12 mouse cellular contexts compared by ENCODE assay signal in genomic region chr9:66281501-66281951, GRCm38 (mm10).
DNase-seq lines count a peak whose midpoint lies in the region; ATAC-seq lines count a peak whose summit lies in the region.
"Had no signal": no experiment of that assay in that cellular context is flagged by ENCODE, and none has a peak within 500 bp of the region (broad histone marks: within the 10 kb centered on the region; RNA-seq: fewer than 3 reads in every experiment).

No protein-coding gene starts in this region.

- no peaks in the 10 kb centered on the region for H3K9me3 ChIP-seq in midbrain, embryonic 11.5 days (ENCODE audit: control insufficient read depth, low read length)
- no peaks in the 10 kb centered on the region for H3K9me3 ChIP-seq in midbrain, embryonic 15.5 days
- H3K9me3 ChIP-seq: heart, embryonic 10.5 days; kidney, embryonic 15.5 days had no signal

- no peak overlapping the region for H3K4me2 ChIP-seq in midbrain, embryonic 11.5 days
- no peak overlapping the region for H3K4me2 ChIP-seq in midbrain, embryonic 15.5 days
- H3K4me2 ChIP-seq: kidney, embryonic 15.5 days had no signal

- 81% methylated on average over 9 of the region's 9 CpGs for WGBS in midbrain, embryonic 11.5 days
- WGBS in midbrain, embryonic 15.5 days, result 62% methylated on average over 9 of the region's 9 CpGs

- ATAC-seq in midbrain, embryonic 11.5 days (ENCODE audit: low FRiP score), result no peak
- ATAC-seq in midbrain, embryonic 15.5 days (replicated peaks), result no peak
- ATAC-seq in common myeloid progenitor, adult 5-6 weeks (replicated peaks; ENCODE audit: low read depth, poor library complexity, severe bottlenecking), result peak; percentile 42
- ATAC-seq: forebrain, embryonic 14.5 days; midbrain, embryonic 16.5 days had no signal

- DNase-seq in midbrain, embryonic 11.5 days (ENCODE audit: low spot score, missing footprints), result peak; percentile 64
- DNase-seq in naive thymus-derived CD4-positive, alpha-beta T cell, adult 2 months (ENCODE audit: low read depth), result peak; percentile 86
- DNase-seq in thymus, postnatal 4 days, result peak; percentile 66
- DNase-seq in ovary, postnatal 14 days (ENCODE audit: low spot score), result no peak
- DNase-seq in urinary bladder, postnatal 25 days (ENCODE audit: low spot score), result no peak
- DNase-seq: cerebellum, postnatal 10 days had no signal

- H3K4me3 ChIP-seq in midbrain, embryonic 11.5 days (ENCODE audit: low read depth, low read length), result no peak overlapping the region
- no peak overlapping the region for H3K4me3 ChIP-seq in midbrain, embryonic 15.5 days
- H3K4me3 ChIP-seq: heart, embryonic 10.5 days; kidney, embryonic 15.5 days had no signal

- H3K36me3 ChIP-seq in midbrain, embryonic 11.5 days (ENCODE audit: control insufficient read depth, insufficient read depth, low read length), result no peaks in the 10 kb centered on the region
- no peaks in the 10 kb centered on the region for H3K36me3 ChIP-seq in midbrain, embryonic 15.5 days (replicated peaks)
- H3K36me3 ChIP-seq: heart, embryonic 10.5 days; kidney, embryonic 15.5 days had no signal

- peaks cover 3% of the 10 kb centered on the region for H3K4me1 ChIP-seq in midbrain, embryonic 11.5 days (ENCODE audit: control insufficient read depth, insufficient read depth, low read length)
- H3K4me1 ChIP-seq in midbrain, embryonic 15.5 days, result 0 out of 2 replicates have a peak, but pooled peaks cover 3% of the 10 kb centered on the region

- no peak overlapping the region for H3K9ac ChIP-seq in midbrain, embryonic 11.5 days (ENCODE audit: low read length)
- H3K9ac ChIP-seq in midbrain, embryonic 15.5 days, result no peak overlapping the region
- H3K9ac ChIP-seq: kidney, embryonic 15.5 days had no signal

- H3K27me3 ChIP-seq in midbrain, embryonic 11.5 days (ENCODE audit: control insufficient read depth, insufficient read depth, low read length), result no peaks in the 10 kb centered on the region; the same call in 1 of the 2 replicates
- H3K27me3 ChIP-seq in midbrain, embryonic 15.5 days (replicated peaks), result no peaks in the 10 kb centered on the region
- H3K27me3 ChIP-seq: kidney, embryonic 15.5 days had no signal

- H3K27ac ChIP-seq in midbrain, embryonic 11.5 days (ENCODE audit: low read depth, low read length), result no peak overlapping the region
- no peak overlapping the region for H3K27ac ChIP-seq in midbrain, embryonic 15.5 days
- H3K27ac ChIP-seq: heart, embryonic 10.5 days; kidney, embryonic 15.5 days had no signal

Comparison
In these comparisons a context has a peak if more than half of its experiments do, and no peak if none do; other contexts are left out.
1. DNase-seq: peak in midbrain, embryonic 11.5 days (single experiment), naive thymus-derived CD4-positive, alpha-beta T cell, adult 2 months (single experiment) and thymus, postnatal 4 days (single experiment); none in ovary, postnatal 14 days (single experiment) and urinary bladder, postnatal 25 days (single experiment).